Mouse (Mus musculus) heart, embryonic 14.5 days (tissue): ENCODE data around the gene Stac3. TPM values are rescaled to one million over a fixed set of nuclear protein-coding genes. Genes with fewer than 3 reads are reported as not detected.
A peak's percentile ranks its signal among the peaks of the same experiment; 100 is the strongest.

ENCODE experiments used
- ATAC-seq: fragments of 200-750 bp; cut with Nextera tagmentation; 2 replicates; pipeline ENCODE4 v1.8.0; 2017; ENCODE audit warnings: low read depth, moderate TSS enrichment; ENCODE audit not compliant: insufficient number of reproducible peaks, insufficient read depth, low FRiP score
- H3K27ac ChIP-seq, 2 experiments: fragments of 200-500 bp in 1 of 2; fragments of 300-500 bp in 1 of 2; sonication (generic) in 1 of 2; replicated peaks in 1 of 2; 2 replicates each; pipeline ENCODE4 v1.5.1; 2012 to 2014; ENCODE audit warnings: low read depth in 2 of 2, low read length in 2 of 2, control low read depth in 1 of 2, mild to moderate bottlenecking in 1 of 2, mixed read lengths in 1 of 2; ENCODE audit not compliant: control insufficient read depth in 1 of 2, insufficient read depth in 1 of 2
- H3K27me3 ChIP-seq: fragments of 300-500 bp; sonication (generic); 2 replicates; pipeline ENCODE4 v1.6.1; 2014; ENCODE audit warnings: mild to moderate bottlenecking, low read length, control low read depth; ENCODE audit not compliant: control insufficient read depth, insufficient read depth
- H3K36me3 ChIP-seq: fragments of 300-500 bp; sonication (generic); 2 replicates; pipeline ENCODE4 v1.6.1; 2014; ENCODE audit warnings: mild to moderate bottlenecking, control low read depth, low read length, mixed read lengths; ENCODE audit not compliant: control insufficient read depth, insufficient read depth
- H3K4me1 ChIP-seq, 2 experiments: fragments of 200-500 bp in 1 of 2; fragments of 300-500 bp in 1 of 2; sonication (generic) in 1 of 2; 2 replicates each; pipeline ENCODE4 v1.6.1; 2012 to 2014; ENCODE audit warnings: low read length in 2 of 2, control low read depth in 1 of 2, mixed read lengths in 1 of 2; ENCODE audit not compliant: control insufficient read depth in 2 of 2, insufficient read depth in 2 of 2
- H3K4me2 ChIP-seq: fragments of 300-500 bp; sonication (generic); 2 replicates; pipeline ENCODE4 v1.6.1; 2014; ENCODE audit warnings: mild to moderate bottlenecking, low read length
- H3K4me3 ChIP-seq, 2 experiments: fragments of 200-500 bp in 1 of 2; fragments of 300-500 bp in 1 of 2; sonication (generic) in 1 of 2; 2 replicates each; pipeline ENCODE4 v1.5.1; 2012 to 2014; ENCODE audit warnings: low read length in 2 of 2, mild to moderate bottlenecking in 2 of 2, control low read depth in 1 of 2, low read depth in 1 of 2, moderate library complexity in 1 of 2; ENCODE audit not compliant: control insufficient read depth in 1 of 2, insufficient read depth in 1 of 2
- H3K9ac ChIP-seq: fragments of 300-500 bp; sonication (generic); 2 replicates; pipeline ENCODE4 v1.6.1; 2014; ENCODE audit warnings: mild to moderate bottlenecking, low read length
- H3K9me3 ChIP-seq: fragments of 300-500 bp; sonication (generic); 2 replicates; pipeline ENCODE4 v1.6.1; 2016; ENCODE audit warnings: low read length, control low read depth; ENCODE audit not compliant: control insufficient read depth
- WGBS: fragments of 180-500 bp; shearing (Covaris S2); extraction: QIAGEN DNeasy Blood & Tissue Kit; methylation state at CpG from one replicate; pipeline ENCODE4 v1.1.7; 2014; 5-methylcytosine and 5-hydroxymethylcytosine counted together
- polyA plus RNA-seq: library from polyadenylated mRNA; unstranded; fragments of >200 nt; fragmentation: Nextera tagmentation; extraction: Ambion mirVana; gene quantifications from 2 replicates; pipeline ENCODE4 v1.2.1, GENCODE M21; 2014

Stac3 gene
- polyA plus RNA-seq, 1 experiment from 2014 or later, result 0.31 TPM

DNA sequence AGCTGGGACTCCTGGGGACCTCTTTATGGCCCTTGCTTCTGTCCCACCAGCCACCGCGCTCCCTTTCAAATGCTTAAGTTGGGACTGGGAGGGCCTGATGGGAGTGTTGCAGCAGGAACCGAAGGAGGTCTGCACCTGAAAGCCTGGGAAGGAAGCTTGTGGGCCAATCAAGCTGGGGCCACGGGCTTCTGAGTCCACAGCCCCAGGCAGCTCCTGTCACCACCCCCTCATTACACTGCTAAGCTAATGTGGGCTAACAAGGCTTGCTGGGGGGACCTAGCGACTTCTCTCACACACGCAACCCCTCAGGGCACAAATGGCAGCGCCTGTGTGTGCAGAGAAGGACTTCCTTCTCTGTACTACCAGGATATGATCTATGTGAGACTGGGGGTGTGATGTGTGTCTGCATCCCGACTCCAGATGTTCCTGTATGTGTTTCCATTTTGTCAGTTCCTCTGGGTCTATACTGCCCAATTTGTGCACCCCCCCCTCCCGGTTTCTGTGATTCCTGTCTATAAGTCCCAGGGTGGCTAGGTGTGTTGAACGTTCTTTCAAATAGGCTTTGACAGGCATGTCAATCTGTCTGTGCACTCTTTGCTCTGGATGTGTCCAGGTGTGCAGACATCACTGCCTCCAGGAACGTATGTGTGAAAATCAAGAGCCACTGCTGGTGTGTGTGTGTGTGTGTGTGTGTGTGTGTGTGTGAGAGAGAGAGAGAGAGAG is 9.6 kb downstream of the Stac3 start:
- Histone ChIP-seq H3K4me1 (peaks cover 34 to 48% of the 10 kb centered on the region in 2 experiments), H3K9ac (peak overlapping the region; percentile 67; the same call in 1 of the 2 replicates)

DNA sequence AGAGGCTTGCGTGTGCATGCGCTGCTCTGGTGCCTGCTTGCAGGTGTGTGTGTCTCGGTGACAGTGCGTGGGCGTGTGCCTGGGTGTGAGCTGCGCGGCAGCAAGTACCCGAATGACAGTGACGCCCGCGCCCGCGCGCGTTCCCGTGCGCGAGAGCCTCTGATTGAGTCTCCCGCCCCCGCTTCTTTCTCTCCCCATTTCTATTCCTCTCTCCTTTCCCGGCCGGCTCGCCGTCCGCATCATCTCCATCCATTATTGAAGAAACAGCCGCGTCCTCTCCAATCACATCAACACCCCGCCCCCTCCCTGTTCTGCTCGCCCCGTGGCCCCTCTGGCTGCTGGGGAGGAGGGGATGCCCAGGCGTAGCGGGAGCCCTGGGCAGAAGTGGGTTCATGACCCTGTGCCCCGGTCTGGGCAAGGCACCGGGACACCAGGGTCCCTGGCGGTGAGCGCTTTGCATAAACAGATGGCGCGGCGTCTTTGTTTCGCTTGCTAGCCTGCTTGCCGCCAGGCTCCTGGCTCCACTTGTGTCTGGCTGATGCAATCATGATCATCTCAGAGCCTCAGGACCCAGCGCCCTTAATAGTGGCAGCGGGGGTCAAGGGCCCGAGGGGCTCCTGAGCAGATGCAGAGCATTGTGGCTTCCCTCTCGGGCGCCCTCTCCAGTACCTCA is 10.3 kb downstream of the Stac3 start:
- no peak overlapping the region for H3K27ac ChIP-seq
- peaks cover 41 to 55% of the 10 kb centered on the region in 2 experiments for H3K4me1 ChIP-seq
- peak overlapping the region; percentile 96 for H3K4me2 ChIP-seq
- peaks cover 88% of the 10 kb centered on the region for H3K27me3 ChIP-seq
- WGBS, result under 1% methylated on average over 46 of the region's 46 CpGs
- ATAC-seq, result no peak
- peak overlapping the region; percentile 67 for H3K9ac ChIP-seq
- H3K36me3 ChIP-seq, result no peaks in the 10 kb centered on the region
- no peaks in the 10 kb centered on the region for H3K9me3 ChIP-seq
- peak overlapping the region; percentile 49 to 52 for H3K4me3 ChIP-seq

More for the DNA sequence above, 9.6 kb downstream of the Stac3 start:
- H3K36me3 ChIP-seq, result peaks cover 3% of the 10 kb centered on the region; the same call in 1 of the 2 replicates
- H3K9me3 ChIP-seq, result no peaks in the 10 kb centered on the region
- H3K4me3 ChIP-seq, result peak overlapping the region; percentile 49 to 52; a peak in 3 of 4 replicates
- peak overlapping the region; percentile 96 for H3K4me2 ChIP-seq
- 11% methylated on average over 11 of the region's 11 CpGs for WGBS
- no peak for ATAC-seq
- peaks cover 87% of the 10 kb centered on the region for H3K27me3 ChIP-seq
- H3K27ac ChIP-seq, result no peak overlapping the region

DNA sequence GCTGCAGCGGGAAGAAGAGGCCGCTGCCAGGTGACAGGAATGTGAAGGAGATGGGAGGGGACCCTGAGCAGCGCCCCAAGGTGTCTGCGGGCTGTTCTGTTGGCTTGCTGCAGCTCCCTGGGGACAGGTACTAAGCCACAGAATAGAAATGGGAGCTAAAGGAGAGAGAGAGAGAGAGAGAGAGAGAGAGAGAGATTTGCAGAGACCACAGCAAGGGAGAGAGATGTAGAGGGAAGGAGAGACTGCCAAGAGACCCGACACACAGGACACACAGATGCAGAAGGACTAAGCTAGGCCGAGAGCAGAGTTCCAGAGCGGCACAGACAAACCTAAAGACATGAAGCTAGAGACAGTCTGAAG is 10.8 kb downstream of the Stac3 start:
- Histone ChIP-seq H3K9me3 (no peaks in the 10 kb centered on the region), H3K27me3 (peaks cover 82% of the 10 kb centered on the region), H3K36me3 (peaks cover 2% of the 10 kb centered on the region), H3K9ac (peak overlapping the region; percentile 67), H3K4me1 (peaks cover 46 to 59% of the 10 kb centered on the region in 2 experiments), H3K4me2 (peak overlapping the region; percentile 96), H3K27ac (no peak overlapping the region), H3K4me3 (peak overlapping the region; percentile 49 to 52)
- WGBS, result 6% methylated on average over 7 of the region's 7 CpGs
- no peak for ATAC-seq

DNA sequence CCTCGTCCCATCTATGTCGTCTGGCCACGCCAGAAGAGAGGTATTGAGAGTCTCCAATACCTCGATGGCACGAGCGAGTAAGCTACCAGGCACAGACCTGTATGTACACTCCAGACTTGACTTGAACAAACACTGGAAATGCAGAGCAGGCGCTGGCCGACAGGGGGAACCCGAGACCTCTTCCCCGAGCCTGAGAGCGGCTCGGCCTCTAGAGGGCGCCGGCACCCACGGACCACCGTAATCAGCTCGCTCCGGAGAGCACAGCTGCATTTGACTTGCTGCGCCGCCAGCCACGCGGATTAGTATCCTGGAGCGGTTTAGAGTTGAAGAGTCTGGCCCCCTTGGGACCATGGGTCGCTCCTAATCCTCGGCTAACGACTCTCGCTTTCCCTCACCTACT is 11.3 kb downstream of the Stac3 start:
- peak overlapping the region; percentile 14; the same call in 1 of the 2 replicates for H3K9ac ChIP-seq
- H3K27me3 ChIP-seq, result peaks cover 79% of the 10 kb centered on the region
- no peak overlapping the region for H3K27ac ChIP-seq

GRCm38 (mm10) chr10:127513501-127514091 is 12.1 kb downstream of the Stac3 start:
- peaks cover 15% of the 10 kb centered on the region for H3K36me3 ChIP-seq
- H3K9me3 ChIP-seq, result no peaks in the 10 kb centered on the region
- WGBS, result under 1% methylated on average over 16 of the region's 16 CpGs
- no peak overlapping the region for H3K27ac ChIP-seq
- no peak for ATAC-seq
- peaks cover 44 to 57% of the 10 kb centered on the region in 2 experiments for H3K4me1 ChIP-seq
- peak overlapping the region; percentile 14; the same call in 1 of the 2 replicates for H3K9ac ChIP-seq
- peak overlapping the region; percentile 17 to 22; a peak in 3 of 4 replicates for H3K4me3 ChIP-seq
- peak overlapping the region; percentile 96 for H3K4me2 ChIP-seq
- peaks cover 71% of the 10 kb centered on the region for H3K27me3 ChIP-seq

More for the DNA sequence above, 11.3 kb downstream of the Stac3 start:
- Histone ChIP-seq H3K4me1 (peaks cover 46 to 59% of the 10 kb centered on the region in 2 experiments), H3K36me3 (peaks cover 7% of the 10 kb centered on the region), H3K4me3 (peak overlapping the region; percentile 17 to 22), H3K4me2 (peak overlapping the region; percentile 96), H3K9me3 (no peaks in the 10 kb centered on the region)
- under 1% methylated on average over 27 of the region's 27 CpGs for WGBS
- peak; percentile 28; the same call in 1 of the 2 replicates for ATAC-seq

GRCm38 (mm10) chr10:127514111-127514698 is 12.7 kb downstream of the Stac3 start:
- H3K27ac ChIP-seq, result no peak overlapping the region

GRCm38 (mm10) chr10:127514764-127515163 is 13.3 kb downstream of the Stac3 start, which contains the start of gene Ndufa4l2:
Gene Ndufa4l2, plus strand, starts transcription at chr10:127514967.
- no peak for ATAC-seq
- Histone ChIP-seq H3K4me3 (peak within 1 kb of the TSS in 1 of 2 experiments; percentile 17; a peak in 2 of 4 replicates), H3K27ac (no peak within 1 kb of the TSS), H3K9ac (0 out of 2 replicates have a peak within 1 kb of the TSS, but pooled peaks have one; percentile 14), H3K4me2 (peak within 1 kb of the TSS; percentile 96), H3K27me3 (peaks cover 60% of the 10 kb centered on the region), H3K4me1 (peaks cover 39 to 48% of the 10 kb centered on the region in 2 experiments), H3K36me3 (peaks cover 25% of the 10 kb centered on the region), H3K9me3 (no peaks in the 10 kb centered on the region)
- 20% methylated on average over 6 of the region's 6 CpGs for WGBS

More at GRCm38 (mm10) chr10:127514111-127514698, 12.7 kb downstream of the Stac3 start:
- H3K4me3 ChIP-seq, result 0 out of 4 replicates have a peak overlapping the region, but pooled peaks of 1 of the 2 experiments have one; percentile 17
- peak overlapping the region; percentile 96 for H3K4me2 ChIP-seq
- 20% methylated on average over 13 of the region's 13 CpGs for WGBS
- ATAC-seq, result no peak
- peaks cover 65% of the 10 kb centered on the region for H3K27me3 ChIP-seq
- H3K36me3 ChIP-seq, result peaks cover 20% of the 10 kb centered on the region
- H3K9me3 ChIP-seq, result no peaks in the 10 kb centered on the region
- peaks cover 39 to 52% of the 10 kb centered on the region in 2 experiments for H3K4me1 ChIP-seq
- no peak overlapping the region for H3K9ac ChIP-seq
